Mouse (Mus musculus) liver, embryonic 14.5 days (tissue): ENCODE measurements around the gene Grik3. TPM values are rescaled to one million over a fixed set of nuclear protein-coding genes. Genes with fewer than 3 reads are reported as not detected.

Experiments used
- ATAC-seq: fragments of 200-750 bp; cut with Nextera tagmentation; 2 replicates; pipeline ENCODE4 v1.8.0; 2017; ENCODE audit warnings: moderate number of reproducible peaks, mild to moderate bottlenecking, moderate library complexity; ENCODE audit not compliant: insufficient read depth
- DNase-seq, 3 experiments: peaks; one replicate each; pipeline ENCODE4 v3.0.0-alpha.2; 2012 to 2013; ENCODE audit warnings: low read depth in 3 of 3, low spot score in 3 of 3
- H3K27ac ChIP-seq: fragments of 300-500 bp; sonication (generic); 2 replicates; pipeline ENCODE4 v1.5.1; 2014; ENCODE audit warnings: moderate library complexity, mild to moderate bottlenecking, control low read depth, inconsistent platforms
- H3K27me3 ChIP-seq: fragments of 300-500 bp; sonication (generic); 2 replicates; pipeline ENCODE4 v1.6.1; 2014; ENCODE audit warnings: mild to moderate bottlenecking, low read length, moderate library complexity; ENCODE audit not compliant: control insufficient read depth, insufficient read depth
- H3K36me3 ChIP-seq: fragments of 300-500 bp; sonication (generic); replicated peaks from 2 replicates; pipeline ENCODE4 v1.6.1; 2014; ENCODE audit warnings: low read depth; ENCODE audit not compliant: control insufficient read depth, insufficient read depth
- H3K4me1 ChIP-seq, 2 experiments: fragments of 200-500 bp in 1 of 2; fragments of 300-500 bp in 1 of 2; sonication (generic) in 1 of 2; replicated peaks; 2 replicates each; pipeline ENCODE4 v1.6.1; 2012 to 2014; ENCODE audit warnings: antibody characterized with exemption in 1 of 2, inconsistent platforms in 1 of 2, low read length in 1 of 2; ENCODE audit not compliant: control insufficient read depth in 2 of 2, insufficient read depth in 2 of 2
- H3K4me2 ChIP-seq: fragments of 300-500 bp; sonication (generic); 2 replicates; pipeline ENCODE4 v1.6.1; 2014; ENCODE audit warnings: low read depth, mild to moderate bottlenecking, control low read depth, moderate library complexity
- H3K4me3 ChIP-seq, 2 experiments: fragments of 200-500 bp in 1 of 2; fragments of 300-500 bp in 1 of 2; sonication (generic) in 1 of 2; 2 replicates each; pipeline ENCODE4 v1.5.1; 2012 to 2014; ENCODE audit warnings: low read depth in 2 of 2, low read length in 2 of 2, mild to moderate bottlenecking in 2 of 2, control low read depth in 1 of 2, inconsistent platforms in 1 of 2, moderate library complexity in 1 of 2; ENCODE audit not compliant: insufficient read depth in 1 of 2
- H3K9ac ChIP-seq: fragments of 300-500 bp; sonication (generic); replicated peaks from 2 replicates; pipeline ENCODE4 v1.6.1; 2014; ENCODE audit warnings: mild to moderate bottlenecking, control low read depth, moderate library complexity
- H3K9me3 ChIP-seq: fragments of 300-500 bp; sonication (generic); 2 replicates; pipeline ENCODE4 v1.6.1; 2016; ENCODE audit warnings: low read length, mixed read lengths; ENCODE audit not compliant: control insufficient read depth
- CTCF ChIP-seq: IDR thresholded peaks from 2 replicates; pipeline ENCODE4 v1.5.1; 2016; ENCODE audit warnings: antibody characterized with exemption, low read depth, control low read depth
- EP300 ChIP-seq: IDR thresholded peaks from 2 replicates; pipeline ENCODE4 v1.6.1; 2016; ENCODE audit warnings: antibody characterized with exemption, low read depth
- WGBS: fragments of 180-500 bp; shearing (Covaris S2); extraction: QIAGEN DNeasy Blood & Tissue Kit; methylation state at CpG from one replicate; pipeline ENCODE4 v1.1.7; 2014; ENCODE audit not compliant: insufficient replicate concordance; 5-methylcytosine and 5-hydroxymethylcytosine counted together
- polyA plus RNA-seq, 2 experiments: library from polyadenylated mRNA; depleted of rRNA in 1 of 2; stranded (reverse) in 1 of 2; unstranded in 1 of 2; fragments of >200 nt; fragmentation: Nextera tagmentation in 1 of 2; extraction: Ambion mirVana in 1 of 2; gene quantifications; 2 replicates each; pipeline versions ENCODE4 v1.2.1 to v1.2.3; 2012 to 2014

Gene Grik3
- polyA plus RNA-seq, 2 experiments: under 0.01 to 0.01 TPM

DNA sequence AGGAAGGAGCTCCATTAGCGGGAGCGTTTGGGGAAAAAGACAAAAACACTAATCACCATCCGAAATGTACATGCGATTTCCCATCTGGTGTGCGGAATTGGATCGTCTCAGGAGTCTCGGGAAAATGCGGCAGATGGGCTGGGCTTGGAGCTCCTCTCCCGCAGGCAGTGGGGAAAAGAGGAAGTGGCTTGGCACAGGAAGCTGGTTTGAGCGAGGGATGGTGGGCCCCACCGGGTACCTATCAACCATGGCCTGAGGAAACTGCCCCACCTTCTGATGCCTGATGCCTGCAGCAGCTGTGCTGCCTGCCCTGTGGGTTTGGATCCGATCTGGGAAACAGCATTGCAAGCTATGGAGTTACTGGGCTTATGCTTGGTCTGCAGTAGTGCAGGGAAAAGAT lies 12.4 kb upstream of the Grik3 start:
- WGBS: 19% methylated on average over 12 of the region's 12 CpGs
- no peaks in the 10 kb centered on the region for H3K4me1 ChIP-seq
- ATAC-seq: no peak
- H3K9ac ChIP-seq: no peak overlapping the region
- H3K9me3 ChIP-seq: no peaks in the 10 kb centered on the region
- no peak for DNase-seq
- no peak overlapping the region for H3K4me2 ChIP-seq
- TF ChIP-seq EP300 (no peak), CTCF (no peak)
- no peak overlapping the region for H3K27ac ChIP-seq
- H3K36me3 ChIP-seq: no peaks in the 10 kb centered on the region
- no peaks in the 10 kb centered on the region; the same call in 1 of the 2 replicates for H3K27me3 ChIP-seq
- no peak overlapping the region for H3K4me3 ChIP-seq

- no peak for TF ChIP-seq EP300
- no peak for TF ChIP-seq CTCF
- Histone ChIP-seq H3K4me3 (no peak overlapping the region), H3K27ac (no peak overlapping the region), H3K4me1 (no peaks in the 10 kb centered on the region), H3K27me3 (peaks cover 2% of the 10 kb centered on the region), H3K36me3 (no peaks in the 10 kb centered on the region), H3K9me3 (no peaks in the 10 kb centered on the region), H3K4me2 (no peak overlapping the region), H3K9ac (no peak overlapping the region)
- no peak for ATAC-seq
- 26% methylated on average over 3 of the region's 3 CpGs for WGBS
- DNase-seq: no peak
Observed at GRCm38 (mm10) chr4:125481256-125481655, 9.2 kb upstream of the Grik3 start.

GRCm38 (mm10) chr4:125484131-125484530 lies 6.4 kb upstream of the Grik3 start:
- WGBS: 24% methylated on average over 8 of the region's 8 CpGs
- Histone ChIP-seq H3K9me3 (no peaks in the 10 kb centered on the region), H3K4me3 (no peak overlapping the region), H3K27ac (no peak overlapping the region), H3K27me3 (peaks cover 26% of the 10 kb centered on the region), H3K4me2 (no peak overlapping the region), H3K4me1 (no peaks in the 10 kb centered on the region), H3K36me3 (no peaks in the 10 kb centered on the region), H3K9ac (no peak overlapping the region)
- ATAC-seq: no peak
- TF ChIP-seq EP300 (no peak), CTCF (no peak)
- DNase-seq: no peak

DNA sequence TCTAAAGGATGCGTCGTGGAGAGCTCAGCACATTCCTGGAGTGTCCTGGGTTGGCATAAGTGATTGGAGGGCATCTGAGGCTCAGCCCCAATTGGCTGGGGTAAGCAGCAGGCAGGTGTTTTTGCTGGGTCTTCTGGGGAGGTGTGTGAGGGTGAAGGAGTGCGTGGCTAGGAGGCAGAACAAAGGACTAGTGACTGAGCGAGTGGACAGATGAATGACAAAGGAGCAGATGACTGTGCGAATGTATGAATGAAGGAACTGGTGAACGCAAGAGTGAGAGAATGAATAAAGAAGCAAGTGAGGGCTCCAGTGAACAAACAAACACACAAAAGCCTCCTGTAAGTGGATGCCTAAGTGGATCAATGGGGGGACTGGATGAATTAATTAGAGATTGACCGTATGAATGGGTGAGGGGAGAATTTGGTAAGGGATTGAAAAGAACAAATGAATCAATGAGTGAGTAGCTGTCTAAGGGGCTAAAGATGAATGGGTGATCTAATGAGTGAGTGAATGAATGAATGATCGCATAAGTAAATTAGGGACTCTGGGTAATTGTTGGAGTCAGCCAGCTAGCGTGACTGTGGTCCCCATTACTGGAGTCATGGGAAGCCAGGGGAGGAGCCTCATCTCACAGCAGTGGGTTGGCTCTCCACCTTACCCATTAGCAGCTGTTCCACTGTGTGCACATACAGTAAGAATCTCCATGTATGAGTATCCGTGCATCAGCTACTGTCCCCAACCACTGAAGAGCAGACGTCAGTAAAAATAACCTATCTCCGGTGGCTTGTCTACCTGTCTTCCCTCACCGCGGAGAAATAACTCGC lies 4.9 kb upstream of the Grik3 start:
- Histone ChIP-seq H3K4me3 (no peak overlapping the region), H3K4me1 (no peaks in the 10 kb centered on the region), H3K27me3 (peaks cover 41% of the 10 kb centered on the region), H3K36me3 (no peaks in the 10 kb centered on the region), H3K9ac (no peak overlapping the region), H3K4me2 (no peak overlapping the region), H3K9me3 (no peaks in the 10 kb centered on the region), H3K27ac (no peak overlapping the region)
- 38% methylated on average over 15 of the region's 15 CpGs for WGBS
- no peak for TF ChIP-seq EP300
- no peak for TF ChIP-seq CTCF
- no peak for DNase-seq
- ATAC-seq: no peak

- no peak overlapping the region for H3K4me2 ChIP-seq
- peaks cover 50% of the 10 kb centered on the region for H3K27me3 ChIP-seq
- H3K4me1 ChIP-seq: no peaks in the 10 kb centered on the region
- no peaks in the 10 kb centered on the region for H3K36me3 ChIP-seq
- no peak overlapping the region for H3K27ac ChIP-seq
- ATAC-seq (no peak), DNase-seq (no peak)
- WGBS: 1% methylated on average over 13 of the region's 13 CpGs
- TF ChIP-seq EP300 (no peak), CTCF (no peak)
- H3K9me3 ChIP-seq: no peaks in the 10 kb centered on the region
- H3K9ac ChIP-seq: no peak overlapping the region
- no peak overlapping the region for H3K4me3 ChIP-seq
Observed at GRCm38 (mm10) chr4:125486616-125487015, 3.9 kb upstream of the Grik3 start.
